Mouse (Mus musculus) cerebellum, adult 2 months (tissue): ENCODE data around the gene Cers6.

Source experiments
- CTCF ChIP-seq: fragments of 200-500 bp; IDR thresholded peaks from 2 replicates; pipeline ENCODE4 v1.5.1; 2011; ENCODE audit warnings: low read depth, mild to moderate bottlenecking, control low read depth, low read length, moderate library complexity, borderline replicate concordance; ENCODE audit not compliant: insufficient read depth
- POLR2A ChIP-seq: fragments of 200-500 bp; IDR thresholded peaks from 2 replicates; pipeline ENCODE4 v1.6.1; 2011; ENCODE audit warnings: low read length, control low read depth, borderline replicate concordance; ENCODE audit not compliant: insufficient read depth

- TF ChIP-seq CTCF, result no peak
- TF ChIP-seq POLR2A, result no peak
Observed at GRCm38 (mm10) chr2:69019821-69020489, 158.7 kb downstream of the Cers6 start.
